Mouse (Mus musculus) heart, adult 10 weeks (tissue): ENCODE measurements around the gene Krtap28-10. TPM values are rescaled to one million over a fixed set of nuclear protein-coding genes. Genes with fewer than 3 reads are reported as not detected.

Source experiments
- polyA plus RNA-seq: library from polyadenylated mRNA; stranded (reverse); fragments of 350-450 nt; fragmentation: Illumina TruSeq; extraction: RNeasy Lipid Tissue Mini Kit (QIAGEN cat#74804); gene quantifications from one replicate; pipeline ENCODE4 v1.2.3, GENCODE M21; 2014; ENCODE audit warnings: low read depth, low replicate concordance

Krtap28-10 gene
- not detected for polyA plus RNA-seq

GRCm38 (mm10) chr1:83042380-83042779 lies at the start of gene Krtap28-10:
Krtap28-10 (minus strand) TSS chr1:83042480.

GRCm38 (mm10) chr1:83060643-83061042 lies 18.4 kb upstream of the Krtap28-10 start, which contains the start of gene Krtap28-13:
Krtap28-13 (plus strand) TSS chr1:83060930.

GRCm38 (mm10) chr1:83059278-83059677 lies 17.0 kb upstream of the Krtap28-10 start, which contains the start of gene A030005K14Rik:
A030005K14Rik (minus strand) TSS chr1:83059378.

GRCm38 (mm10) chr1:83044882-83045427 lies 2.7 kb upstream of the Krtap28-10 start, which contains the start of gene Gm47969:
Gm47969 (plus strand) TSS chr1:83044932.

GRCm38 (mm10) chr1:83038109-83038672 lies 4.1 kb downstream of the Krtap28-10 start, which contains the start of gene Slc19a3:
Slc19a3 (minus strand) TSS chr1:83038448.

GRCm38 (mm10) chr1:83000306-83000705 lies 42.0 kb downstream of the Krtap28-10 start, which contains the start of gene Gm47959:
Gm47959 (plus strand) TSS chr1:83000548.

Other genes with a start within 250 kb of the Krtap28-10 start
- gene Agfg1, start 203.0 kb downstream of the Krtap28-10 start, polyA plus RNA-seq = 30.5 TPM
- not detected for gene A030005L19Rik, start 129.2 kb downstream of the Krtap28-10 start, polyA plus RNA-seq
- gene A030014E15Rik, start 117.6 kb downstream of the Krtap28-10 start, polyA plus RNA-seq = not detected
- gene Gm6217, start 111.1 kb downstream of the Krtap28-10 start, polyA plus RNA-seq = not detected
- gene A030003K21Rik, start 99.1 kb downstream of the Krtap28-10 start, polyA plus RNA-seq = not detected
- gene Gm7544, start 86.5 kb downstream of the Krtap28-10 start, polyA plus RNA-seq = not detected
- gene Gm47955, start 82.2 kb downstream of the Krtap28-10 start, polyA plus RNA-seq = not detected
- not detected for gene Gm47959, start 41.9 kb downstream of the Krtap28-10 start, polyA plus RNA-seq
- 0.55 TPM for gene Slc19a3, start 4.0 kb downstream of the Krtap28-10 start, polyA plus RNA-seq
- not detected for gene Gm47969, start 2.5 kb upstream of the Krtap28-10 start, polyA plus RNA-seq
- not detected for gene A030005K14Rik, start 16.9 kb upstream of the Krtap28-10 start, polyA plus RNA-seq
- gene Krtap28-13, start 18.4 kb upstream of the Krtap28-10 start, polyA plus RNA-seq = not detected
- not detected for gene Ccl20, start 74.3 kb upstream of the Krtap28-10 start, polyA plus RNA-seq
- gene Daw1, start 117.3 kb upstream of the Krtap28-10 start, polyA plus RNA-seq = not detected